Mouse (Mus musculus) neural tube, embryonic 14.5 days (tissue): ENCODE results near the gene Slco1c1. TPM values are rescaled to one million over a fixed set of nuclear protein-coding genes. Genes with fewer than 3 reads are reported as not detected.

Source experiments
- ATAC-seq: fragments of 200-750 bp; cut with Nextera tagmentation; 2 replicates; pipeline ENCODE4 v1.8.0; 2017; ENCODE audit warnings: low read depth, mild to moderate bottlenecking, moderate TSS enrichment, moderate library complexity
- H3K27ac ChIP-seq: fragments of 300-500 bp; sonication (generic); 2 replicates; pipeline ENCODE4 v1.5.1; 2014; ENCODE audit warnings: low read depth, mild to moderate bottlenecking, control low read depth, low read length, moderate library complexity, mixed read lengths
- H3K27me3 ChIP-seq: fragments of 300-500 bp; sonication (generic); 2 replicates; pipeline ENCODE4 v1.6.1; 2014; ENCODE audit warnings: low read length; ENCODE audit not compliant: control insufficient read depth, insufficient read depth
- H3K36me3 ChIP-seq: fragments of 300-500 bp; sonication (generic); 2 replicates; pipeline ENCODE4 v1.6.1; 2014; ENCODE audit warnings: low read length, mixed read lengths; ENCODE audit not compliant: control insufficient read depth, insufficient read depth
- H3K4me1 ChIP-seq: fragments of 300-500 bp; sonication (generic); 2 replicates; pipeline ENCODE4 v1.6.1; 2014; ENCODE audit warnings: low read length; ENCODE audit not compliant: control insufficient read depth, insufficient read depth
- H3K4me2 ChIP-seq: fragments of 300-500 bp; sonication (generic); 2 replicates; pipeline ENCODE4 v1.6.1; 2014; ENCODE audit warnings: mild to moderate bottlenecking, low read depth, low read length, control low read depth
- H3K4me3 ChIP-seq: fragments of 300-500 bp; sonication (generic); 2 replicates; pipeline ENCODE4 v1.5.1; 2014; ENCODE audit warnings: low read depth, low read length, control low read depth, mixed read lengths
- H3K9ac ChIP-seq: fragments of 300-500 bp; sonication (generic); replicated peaks from 2 replicates; pipeline ENCODE4 v1.6.1; 2014; ENCODE audit warnings: low read depth, mild to moderate bottlenecking, control low read depth, low read length, mixed read lengths
- H3K9me3 ChIP-seq: fragments of 300-500 bp; sonication (generic); 2 replicates; pipeline ENCODE4 v1.6.1; 2016; ENCODE audit warnings: low read length; ENCODE audit not compliant: control insufficient read depth
- WGBS: fragments of 180-500 bp; shearing (Covaris S2); extraction: QIAGEN DNeasy Blood & Tissue Kit; methylation state at CpG from one replicate; pipeline ENCODE4 v1.1.7; 2014; 5-methylcytosine and 5-hydroxymethylcytosine counted together
- polyA plus RNA-seq: library from polyadenylated mRNA; unstranded; fragments of >200 nt; fragmentation: Nextera tagmentation; extraction: Ambion mirVana; gene quantifications from 2 replicates; pipeline ENCODE4 v1.2.1, GENCODE M21; 2014

The Slco1c1 gene
- polyA plus RNA-seq, result 9.2 and 10.4 TPM in 2 replicates

DNA sequence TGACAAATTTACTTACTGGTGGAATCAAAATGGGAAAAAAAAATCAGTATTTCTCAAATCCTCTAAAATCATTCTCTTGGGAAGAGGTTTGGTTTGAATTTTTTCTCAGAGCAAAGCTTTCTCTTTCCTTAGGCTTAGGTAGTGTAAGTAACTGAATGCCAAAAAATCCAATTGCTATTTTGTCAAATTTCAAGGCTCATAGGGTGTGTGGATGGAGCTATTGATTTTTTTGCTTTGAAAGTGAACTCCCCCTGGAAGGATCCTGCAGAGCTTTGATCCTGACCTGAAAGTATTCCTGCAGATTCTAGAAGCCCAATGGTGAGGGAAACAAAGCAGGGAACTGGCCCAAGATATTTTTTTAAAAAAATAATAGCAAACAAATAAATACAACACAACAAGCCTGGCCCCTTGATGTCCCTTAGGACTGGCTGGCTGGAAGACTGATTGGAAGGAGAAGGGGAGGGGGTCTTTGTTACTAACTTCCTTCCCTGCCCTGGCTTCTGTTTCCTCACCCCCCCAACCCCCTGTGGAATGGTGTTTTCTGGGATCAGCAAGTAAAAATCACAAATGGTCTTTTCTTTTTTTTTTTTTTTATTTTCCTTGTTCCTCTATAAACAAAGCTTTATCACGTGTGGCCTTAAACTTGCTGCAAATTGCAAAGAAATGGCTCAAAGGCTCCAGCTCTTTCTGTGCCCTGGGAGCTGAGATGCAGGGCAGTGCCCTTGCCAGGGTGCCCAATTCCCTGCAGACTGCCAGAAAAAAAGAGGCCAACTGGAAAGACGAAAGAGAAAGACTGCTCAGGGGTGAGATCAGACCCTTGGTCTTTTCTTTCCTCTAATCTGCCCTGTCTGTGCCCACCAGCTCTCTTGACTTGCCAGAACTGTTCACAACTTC lies at the start of gene Slco1c1:
Gene Slco1c1 (plus strand): TSS at position 622 of the 894 bp plus-strand sequence.
- 62% methylated on average over 2 of the region's 2 CpGs for WGBS
- Histone ChIP-seq H3K9me3 (no peaks in the 10 kb centered on the region), H3K27ac (no peak within 1 kb of the TSS), H3K36me3 (no peaks in the 10 kb centered on the region), H3K27me3 (no peaks in the 10 kb centered on the region), H3K4me2 (no peak within 1 kb of the TSS), H3K4me1 (no peaks in the 10 kb centered on the region), H3K9ac (no peak within 1 kb of the TSS), H3K4me3 (no peak within 1 kb of the TSS)
- ATAC-seq, result no peak

DNA sequence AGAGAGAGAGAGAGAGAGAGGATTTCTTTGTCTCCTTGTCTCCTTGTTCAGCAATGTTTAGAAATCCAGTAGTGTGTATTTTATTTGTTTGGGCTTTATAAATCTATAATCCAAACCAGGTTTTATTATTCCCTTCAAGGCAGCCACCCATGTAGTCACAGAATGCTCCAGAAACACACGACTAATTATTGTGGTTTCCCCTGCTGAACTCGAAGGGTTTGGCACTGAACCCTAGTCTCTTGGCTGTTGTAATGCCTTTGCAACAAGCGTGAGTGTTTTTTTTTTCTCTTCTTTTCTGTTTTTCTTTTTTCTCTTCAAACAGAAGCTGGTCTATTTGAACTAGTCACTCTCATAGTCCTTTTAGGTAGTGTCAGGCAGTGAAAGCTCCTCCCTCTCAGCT lies 49.5 kb upstream of the Slco1c1 start:
- Histone ChIP-seq H3K9ac (no peak overlapping the region), H3K36me3 (no peaks in the 10 kb centered on the region), H3K4me1 (no peaks in the 10 kb centered on the region), H3K9me3 (no peaks in the 10 kb centered on the region), H3K27ac (no peak overlapping the region), H3K4me3 (no peak overlapping the region), H3K27me3 (no peaks in the 10 kb centered on the region), H3K4me2 (no peak overlapping the region)
- 43% methylated on average over 3 of the region's 3 CpGs for whole genome bisulfite sequencing
- ATAC-seq, result no peak

DNA sequence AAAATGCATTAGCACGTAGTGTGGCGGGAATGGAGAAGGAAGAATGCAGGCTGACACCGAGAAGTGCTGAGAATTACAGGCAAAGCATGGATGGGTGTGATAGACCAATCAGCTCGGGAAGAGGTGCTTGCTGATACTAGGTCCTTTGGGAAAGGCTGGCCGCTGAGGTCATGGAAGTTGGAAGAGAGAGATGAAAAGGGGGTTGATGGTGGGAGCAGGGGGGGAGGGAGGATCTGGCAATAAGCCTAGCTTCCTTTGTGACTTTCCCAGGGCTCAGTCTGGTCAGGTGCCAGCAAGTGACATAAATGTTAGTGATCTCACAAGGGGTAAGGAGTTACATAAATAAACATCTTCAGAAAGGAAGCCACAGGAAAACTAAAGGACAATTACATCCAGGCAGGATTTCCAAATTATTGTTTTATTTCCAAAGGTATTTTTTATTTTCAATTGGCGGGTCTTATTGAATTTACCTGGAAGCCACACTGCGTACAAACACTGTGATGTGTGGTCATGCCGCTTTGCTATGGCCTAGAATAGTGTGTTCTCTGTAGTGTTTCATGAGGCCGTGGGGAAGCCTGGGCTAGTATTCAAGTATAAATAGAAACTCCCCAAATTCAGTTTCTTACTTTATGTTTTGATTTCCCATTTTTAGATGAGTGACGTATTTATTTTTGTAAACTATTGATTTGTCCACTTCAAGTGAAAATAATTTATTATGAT lies 38.7 kb upstream of the Slco1c1 start:
- no peaks in the 10 kb centered on the region for H3K36me3 ChIP-seq
- peak; percentile 85 for ATAC-seq
- WGBS, result 42% methylated on average over 10 of the region's 10 CpGs
- no peaks in the 10 kb centered on the region for H3K27me3 ChIP-seq
- no peak overlapping the region for H3K27ac ChIP-seq
- no peaks in the 10 kb centered on the region for H3K9me3 ChIP-seq
- H3K9ac ChIP-seq, result no peak overlapping the region
- H3K4me3 ChIP-seq, result no peak overlapping the region
- H3K4me1 ChIP-seq, result no peaks in the 10 kb centered on the region
- no peak overlapping the region for H3K4me2 ChIP-seq

DNA sequence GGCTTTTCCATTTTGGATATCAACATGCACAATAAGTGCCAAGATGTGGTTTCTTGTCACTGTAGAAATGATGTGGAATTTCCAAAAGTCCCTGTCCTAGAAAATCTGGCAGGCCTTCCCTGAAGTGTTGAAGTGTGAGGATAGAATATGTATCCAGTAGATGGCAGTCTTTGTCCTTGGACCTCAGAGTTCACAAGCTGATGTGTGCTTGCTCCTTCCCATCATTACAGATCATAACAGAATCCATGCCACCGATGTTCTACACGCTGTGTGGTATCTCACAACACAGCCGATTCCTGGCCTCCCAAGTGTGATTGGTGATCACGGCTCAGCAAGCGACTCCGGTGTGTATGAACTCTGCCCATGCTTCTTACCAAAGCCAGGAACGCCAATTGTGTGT lies 36.9 kb upstream of the Slco1c1 start:
- Histone ChIP-seq H3K9me3 (no peaks in the 10 kb centered on the region), H3K4me2 (no peak overlapping the region), H3K4me3 (no peak overlapping the region), H3K27ac (no peak overlapping the region), H3K27me3 (no peaks in the 10 kb centered on the region), H3K36me3 (no peaks in the 10 kb centered on the region), H3K4me1 (no peaks in the 10 kb centered on the region), H3K9ac (no peak overlapping the region)
- peak; percentile 67; the same call in 1 of the 2 replicates for ATAC-seq
- WGBS, result 80% methylated on average over 7 of the region's 7 CpGs

DNA sequence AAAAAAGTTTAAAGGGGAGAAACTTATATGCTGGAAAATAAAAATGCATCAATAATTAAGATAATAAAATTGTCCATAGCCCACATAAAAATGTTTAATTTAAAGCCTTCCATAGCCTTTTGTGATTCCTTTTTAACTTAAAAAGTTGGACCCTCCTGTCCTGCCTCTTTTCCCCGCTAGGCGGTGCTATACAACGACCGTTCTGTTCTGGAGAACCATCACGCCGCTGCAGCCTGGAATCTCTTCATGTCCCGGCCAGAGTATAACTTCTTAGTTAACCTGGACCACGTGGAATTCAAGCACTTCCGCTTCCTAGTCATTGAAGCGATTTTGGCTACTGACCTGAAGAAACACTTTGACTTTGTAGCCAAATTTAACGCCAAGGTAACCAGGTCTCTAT lies 35.5 kb upstream of the Slco1c1 start:
- Histone ChIP-seq H3K27ac (no peak overlapping the region), H3K4me2 (no peak overlapping the region), H3K9ac (no peak overlapping the region), H3K9me3 (no peaks in the 10 kb centered on the region), H3K4me1 (no peaks in the 10 kb centered on the region), H3K27me3 (no peaks in the 10 kb centered on the region), H3K4me3 (no peak overlapping the region), H3K36me3 (no peaks in the 10 kb centered on the region)
- 17% methylated on average over 11 of the region's 11 CpGs for WGBS
- no peak for ATAC-seq

DNA sequence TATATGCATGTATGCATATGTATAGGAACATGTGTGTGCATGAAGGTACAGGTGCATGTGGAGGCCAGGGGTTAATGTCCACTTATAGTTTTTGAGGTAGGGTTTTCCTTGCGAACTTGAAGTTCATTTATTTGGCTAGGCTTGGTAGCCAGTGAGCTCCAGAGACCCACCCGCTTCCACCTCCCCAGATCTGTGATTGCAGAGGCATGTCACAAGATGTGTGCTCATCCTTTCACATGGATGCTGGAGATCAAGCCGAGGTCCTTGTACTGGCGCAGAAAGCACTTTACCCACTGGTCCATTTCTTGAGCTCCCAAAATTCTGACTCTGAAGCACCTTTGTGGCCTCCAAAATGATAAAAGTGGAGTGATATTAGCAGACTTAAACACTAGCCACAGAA lies 29.3 kb upstream of the Slco1c1 start:
- Histone ChIP-seq H3K36me3 (no peaks in the 10 kb centered on the region), H3K9ac (no peak overlapping the region), H3K4me3 (no peak overlapping the region), H3K27ac (no peak overlapping the region), H3K4me2 (no peak overlapping the region), H3K9me3 (no peaks in the 10 kb centered on the region), H3K4me1 (no peaks in the 10 kb centered on the region), H3K27me3 (no peaks in the 10 kb centered on the region)
- 76% methylated on average over 4 of the region's 4 CpGs for WGBS
- no peak for ATAC-seq

DNA sequence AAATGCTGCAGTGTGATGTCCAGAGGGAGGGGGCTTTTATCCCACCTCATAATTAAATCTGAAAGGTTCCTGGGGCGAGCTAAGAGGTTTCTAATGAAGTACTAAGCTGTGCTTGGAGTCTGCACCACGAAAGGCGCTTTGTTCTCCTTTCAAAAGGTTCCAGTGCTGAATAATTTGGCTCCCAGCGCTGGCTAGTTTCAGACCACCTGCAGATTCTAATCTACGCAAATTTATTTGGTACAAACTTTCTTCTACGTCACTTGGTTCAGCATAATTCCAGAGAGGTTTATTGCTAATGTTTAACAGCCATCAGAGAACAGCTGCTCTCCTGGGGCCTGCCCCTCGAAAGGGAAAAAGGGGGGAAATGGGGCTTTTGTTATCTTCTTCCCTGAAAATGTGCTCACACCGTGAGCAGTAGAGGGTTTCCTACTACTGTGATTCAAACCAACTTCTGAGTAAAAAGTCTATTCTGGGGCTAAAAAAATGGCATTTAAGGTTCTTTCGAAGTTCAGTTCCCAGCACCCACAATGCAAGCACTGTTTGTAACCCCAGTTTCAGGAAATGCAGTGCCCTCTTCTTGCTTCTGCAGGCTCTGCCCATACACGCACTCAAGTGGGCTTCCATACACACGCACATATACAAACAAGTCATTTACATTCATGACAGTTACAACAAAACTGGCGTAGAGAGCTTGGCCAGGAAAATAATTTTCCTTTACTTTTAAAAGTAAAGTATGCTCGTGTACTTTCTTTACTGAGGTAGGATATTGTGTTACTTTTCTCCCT lies 28.3 kb upstream of the Slco1c1 start:
- Histone ChIP-seq H3K4me3 (no peak overlapping the region), H3K27ac (no peak overlapping the region), H3K27me3 (no peaks in the 10 kb centered on the region), H3K4me2 (no peak overlapping the region), H3K36me3 (no peaks in the 10 kb centered on the region), H3K9ac (no peak overlapping the region), H3K9me3 (no peaks in the 10 kb centered on the region), H3K4me1 (no peaks in the 10 kb centered on the region)
- WGBS, result 11% methylated on average over 13 of the region's 13 CpGs
- ATAC-seq, result peak; percentile 75

DNA sequence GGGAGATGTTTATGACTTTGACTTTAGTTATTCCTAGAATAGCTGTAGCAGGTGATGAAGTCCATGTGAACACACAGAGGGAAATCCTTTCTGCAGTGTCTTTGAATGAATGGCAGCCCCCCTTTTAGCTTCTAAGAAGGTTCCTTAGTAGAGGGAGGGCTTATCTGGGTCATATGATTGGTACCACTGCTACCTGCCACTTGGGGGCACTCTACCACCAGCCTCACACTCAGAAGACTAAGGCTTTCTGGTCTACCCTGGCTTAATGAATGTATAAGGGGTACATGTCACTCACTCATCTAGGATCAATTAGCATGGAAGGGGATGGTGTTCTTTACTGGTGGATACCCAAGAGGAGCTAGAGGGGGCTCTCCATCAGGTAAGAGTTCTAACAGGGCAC lies 24.7 kb upstream of the Slco1c1 start:
- Histone ChIP-seq H3K4me1 (no peaks in the 10 kb centered on the region), H3K27me3 (no peaks in the 10 kb centered on the region), H3K27ac (no peak overlapping the region), H3K36me3 (no peaks in the 10 kb centered on the region), H3K9me3 (no peaks in the 10 kb centered on the region), H3K4me2 (no peak overlapping the region), H3K4me3 (no peak overlapping the region), H3K9ac (no peak overlapping the region)
- ATAC-seq, result no peak
